Mouse (Mus musculus): ENCODE results near the gene Syk. TPM values are rescaled to one million over a fixed set of nuclear protein-coding genes. Genes with fewer than 3 reads are reported as not detected.

Gene Syk
- total and polyA plus RNA-seq, 3 experiments = 0.22 TPM; not detected in 2

DNA sequence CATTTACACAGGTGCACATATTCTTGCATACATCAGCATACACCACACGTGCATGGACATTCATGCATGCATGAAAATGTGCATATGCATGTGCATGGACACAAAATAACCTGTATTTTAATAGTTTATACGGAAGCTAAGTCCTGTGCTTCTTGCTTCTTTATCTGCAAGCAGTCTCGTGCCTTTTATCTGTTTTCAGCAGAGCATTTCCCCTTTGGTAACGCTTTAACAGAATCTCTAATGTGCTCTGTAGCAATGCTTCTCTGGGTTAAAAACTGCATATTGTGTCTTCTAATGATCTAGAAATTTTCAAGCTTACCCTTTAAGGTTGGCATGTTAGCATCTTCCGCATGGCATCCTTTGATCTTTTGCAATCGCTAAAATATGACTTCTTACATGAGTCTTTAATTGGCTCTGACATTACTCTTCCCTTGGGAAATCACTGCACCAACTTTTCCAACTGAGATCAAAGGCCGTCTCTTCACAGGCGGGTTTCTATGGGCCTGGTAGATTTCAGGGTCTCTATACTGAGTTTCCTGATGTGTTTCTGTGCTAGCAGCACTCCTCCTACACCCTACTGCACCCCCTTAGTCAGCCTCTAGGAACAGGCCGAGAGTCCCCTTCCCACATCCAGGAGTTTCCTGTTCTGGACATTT lies 30.0 kb upstream of the Syk start:
- DNase-seq (ENCODE audit: low spot score) (no peak), ATAC-seq (ENCODE audit: extremely low read depth, insufficient number of reproducible peaks, low FRiP score, poor library complexity, severe bottlenecking) (no peak)
- no peaks in the 10 kb centered on the region for H3K36me3 ChIP-seq (replicated peaks)
- H3K9me3 ChIP-seq (replicated peaks) = peaks cover 73% of the 10 kb centered on the region
- no peak for TF ChIP-seq GATA1 (IDR thresholded peaks at IDR 0.05; ENCODE audit: borderline replicate concordance, low read length)
- TF ChIP-seq CTCF (IDR thresholded peaks at IDR 0.05; ENCODE audit: low read depth, low read length) = no peak
- TF ChIP-seq POLR2AphosphoS5 (IDR thresholded peaks at IDR 0.05; ENCODE audit: insufficient replicate concordance, low read depth, low read length) = no peak
- TF ChIP-seq TAL1 (conservative IDR thresholded peaks at IDR 0.05; ENCODE audit: low read depth, low read length) = no peak
- TF ChIP-seq GATA2 (IDR thresholded peaks at IDR 0.05; ENCODE audit: borderline replicate concordance, low read depth, low read length) = no peak
- H3K4me3 ChIP-seq (ENCODE audit: low read depth, low read length) = no peak overlapping the region
- H3K27me3 ChIP-seq (ENCODE audit: insufficient read depth, low read length) = no peaks in the 10 kb centered on the region
- H3K4me1 ChIP-seq (ENCODE audit: insufficient read depth, low read depth, low read length) = no peaks in the 10 kb centered on the region

DNA sequence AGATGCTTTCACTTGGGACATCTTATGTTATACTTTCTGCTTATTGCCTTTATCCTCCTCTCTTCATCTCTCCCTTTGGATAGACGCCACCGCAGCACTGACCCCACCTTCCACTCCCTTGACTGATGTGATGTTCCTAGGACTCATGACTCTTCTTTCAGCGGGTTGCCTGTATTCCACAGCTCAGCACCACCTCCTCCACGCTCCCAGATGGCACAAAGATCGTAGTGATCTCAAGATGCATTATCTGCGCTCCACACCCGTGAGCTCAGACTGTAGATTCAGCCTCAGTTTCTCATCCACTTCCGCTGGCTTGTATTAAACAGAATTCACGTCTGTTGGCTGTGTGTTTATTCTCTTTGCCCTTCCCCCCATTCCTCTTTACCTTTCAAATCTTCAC lies 28.3 kb upstream of the Syk start:
- no peak overlapping the region for H3K4me3 ChIP-seq (ENCODE audit: low read depth, low read length)
- DNase-seq (ENCODE audit: low spot score) = no peak

DNA sequence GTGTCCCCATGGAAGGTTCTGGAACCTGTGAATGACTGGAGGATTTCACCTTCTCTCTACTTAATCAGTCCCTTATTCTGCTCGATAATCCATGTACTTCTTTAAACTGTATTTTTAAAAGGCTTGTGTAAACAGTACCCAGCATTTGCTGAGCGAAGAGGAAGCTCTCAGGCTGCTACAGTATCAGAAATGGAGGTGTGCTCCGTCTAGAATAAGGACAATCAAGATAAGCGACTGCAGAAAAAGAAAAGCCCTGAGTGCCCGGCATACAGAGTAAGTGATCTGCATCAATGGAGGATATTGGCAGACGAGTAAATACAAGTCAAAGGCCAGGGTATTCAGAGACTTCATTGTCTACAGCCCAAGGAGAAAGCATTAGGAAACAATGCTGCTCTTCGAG lies 25.6 kb upstream of the Syk start:
- H3K36me3 ChIP-seq (replicated peaks) = no peaks in the 10 kb centered on the region
- H3K4me3 ChIP-seq (ENCODE audit: low read depth, low read length) = no peak overlapping the region
- TF ChIP-seq POLR2AphosphoS5 (IDR thresholded peaks at IDR 0.05; ENCODE audit: insufficient replicate concordance, low read depth, low read length) (no peak), GATA1 (IDR thresholded peaks at IDR 0.05; ENCODE audit: borderline replicate concordance, low read length) (no peak), TAL1 (conservative IDR thresholded peaks at IDR 0.05; ENCODE audit: low read depth, low read length) (no peak), GATA2 (IDR thresholded peaks at IDR 0.05; ENCODE audit: borderline replicate concordance, low read depth, low read length) (no peak), CTCF (IDR thresholded peaks at IDR 0.05; ENCODE audit: low read depth, low read length) (no peak)
- H3K27me3 ChIP-seq (ENCODE audit: insufficient read depth, low read length) = no peaks in the 10 kb centered on the region
- DNase-seq (ENCODE audit: low spot score) (no peak), ATAC-seq (ENCODE audit: extremely low read depth, insufficient number of reproducible peaks, low FRiP score, poor library complexity, severe bottlenecking) (no peak)
- H3K4me1 ChIP-seq (ENCODE audit: insufficient read depth, low read depth, low read length) = no peaks in the 10 kb centered on the region
- peaks cover 58% of the 10 kb centered on the region for H3K9me3 ChIP-seq (replicated peaks)

More for the DNA sequence above, 28.3 kb upstream of the Syk start:
- Histone ChIP-seq H3K36me3 (replicated peaks) (no peaks in the 10 kb centered on the region), H3K9me3 (replicated peaks) (peaks cover 62% of the 10 kb centered on the region), H3K4me1 (ENCODE audit: insufficient read depth, low read depth, low read length) (no peaks in the 10 kb centered on the region), H3K27me3 (ENCODE audit: insufficient read depth, low read length) (no peaks in the 10 kb centered on the region)
- ATAC-seq (ENCODE audit: extremely low read depth, insufficient number of reproducible peaks, low FRiP score, poor library complexity, severe bottlenecking) = no peak
- TF ChIP-seq TAL1 (conservative IDR thresholded peaks at IDR 0.05; ENCODE audit: low read depth, low read length) = no peak
- TF ChIP-seq POLR2AphosphoS5 (IDR thresholded peaks at IDR 0.05; ENCODE audit: insufficient replicate concordance, low read depth, low read length) = no peak
- no peak for TF ChIP-seq CTCF (IDR thresholded peaks at IDR 0.05; ENCODE audit: low read depth, low read length)
- no peak for TF ChIP-seq GATA1 (IDR thresholded peaks at IDR 0.05; ENCODE audit: borderline replicate concordance, low read length)
- no peak for TF ChIP-seq GATA2 (IDR thresholded peaks at IDR 0.05; ENCODE audit: borderline replicate concordance, low read depth, low read length)

DNA sequence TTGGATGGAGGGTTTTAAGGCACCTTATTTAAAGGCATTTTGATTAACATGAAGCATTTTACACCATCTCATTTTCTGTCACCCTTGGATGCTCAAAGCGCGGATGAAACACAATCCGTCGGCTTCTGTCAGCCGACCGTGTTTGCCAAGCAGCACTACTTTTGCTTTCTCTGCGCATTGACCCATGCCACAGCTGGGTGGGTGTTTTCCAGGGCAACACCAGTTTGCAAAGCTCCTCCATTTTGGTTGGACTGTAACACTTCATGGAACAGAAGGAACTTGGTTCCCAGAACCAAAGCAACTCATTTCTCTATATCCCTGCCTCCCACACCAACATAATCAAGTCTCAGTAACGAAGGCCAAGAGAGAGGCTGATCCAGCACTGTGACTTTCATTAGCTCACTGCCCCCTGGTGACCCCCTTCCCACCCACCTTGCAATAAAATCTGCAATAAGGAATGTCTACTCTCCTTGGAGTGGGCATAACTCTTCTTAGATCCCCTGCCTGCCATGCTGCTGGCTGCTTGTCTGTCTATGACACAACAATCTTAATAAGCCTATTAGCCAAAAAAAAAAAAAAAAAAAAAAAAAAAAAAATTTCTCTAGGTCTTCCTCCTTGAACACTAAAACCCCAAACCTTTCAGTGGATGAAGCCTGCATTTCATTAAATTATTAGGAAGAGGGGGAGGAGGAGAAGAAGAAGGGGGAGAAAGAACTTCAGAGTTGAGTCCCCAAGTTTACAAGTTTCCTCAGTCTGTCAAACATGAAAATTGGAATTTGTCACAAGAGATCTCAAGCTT lies 21.4 kb upstream of the Syk start:
- DNase-seq (ENCODE audit: low spot score) = no peak
- TF ChIP-seq POLR2AphosphoS5 (IDR thresholded peaks at IDR 0.05; ENCODE audit: insufficient replicate concordance, low read depth, low read length) (no peak), CTCF (IDR thresholded peaks at IDR 0.05; ENCODE audit: low read depth, low read length) (no peak), TAL1 (conservative IDR thresholded peaks at IDR 0.05; ENCODE audit: low read depth, low read length) (no peak), GATA2 (IDR thresholded peaks at IDR 0.05; ENCODE audit: borderline replicate concordance, low read depth, low read length) (no peak), GATA1 (IDR thresholded peaks at IDR 0.05; ENCODE audit: borderline replicate concordance, low read length) (no peak)
- no peaks in the 10 kb centered on the region for H3K4me1 ChIP-seq (ENCODE audit: insufficient read depth, low read depth, low read length)
- ATAC-seq (ENCODE audit: extremely low read depth, insufficient number of reproducible peaks, low FRiP score, poor library complexity, severe bottlenecking) = no peak
- H3K9me3 ChIP-seq (replicated peaks) = peaks cover 69% of the 10 kb centered on the region
- H3K27me3 ChIP-seq (ENCODE audit: insufficient read depth, low read length) = no peaks in the 10 kb centered on the region
- no peaks in the 10 kb centered on the region for H3K36me3 ChIP-seq (replicated peaks)
- H3K4me3 ChIP-seq (ENCODE audit: low read depth, low read length) = no peak overlapping the region

DNA sequence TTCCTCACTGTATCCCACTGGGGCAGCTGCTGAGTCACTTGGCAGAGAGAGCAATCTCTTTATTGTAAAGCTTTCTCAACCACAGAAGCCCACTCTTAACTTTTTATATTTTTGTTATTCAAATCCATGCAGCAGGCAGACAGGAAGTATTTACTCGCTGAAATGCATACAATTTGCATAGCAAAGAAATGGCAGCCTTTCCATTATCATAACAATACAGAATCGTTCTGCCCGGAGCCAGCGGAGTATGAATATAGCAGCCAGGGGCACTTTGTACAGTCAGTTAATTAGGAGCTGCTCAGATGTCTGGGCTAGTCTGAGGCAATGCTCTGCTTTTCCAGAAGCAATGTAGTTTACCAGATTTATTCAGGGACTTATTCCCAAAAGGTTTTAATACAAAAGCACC lies 20.8 kb upstream of the Syk start:
- Histone ChIP-seq H3K36me3 (replicated peaks) (no peaks in the 10 kb centered on the region), H3K9me3 (replicated peaks) (peaks cover 71% of the 10 kb centered on the region), H3K4me3 (ENCODE audit: low read depth, low read length) (no peak overlapping the region), H3K27me3 (ENCODE audit: insufficient read depth, low read length) (no peaks in the 10 kb centered on the region), H3K4me1 (ENCODE audit: insufficient read depth, low read depth, low read length) (no peaks in the 10 kb centered on the region)
- TF ChIP-seq CTCF (IDR thresholded peaks at IDR 0.05; ENCODE audit: low read depth, low read length) = no peak
- TF ChIP-seq TAL1 (conservative IDR thresholded peaks at IDR 0.05; ENCODE audit: low read depth, low read length) = no peak
- TF ChIP-seq GATA1 (IDR thresholded peaks at IDR 0.05; ENCODE audit: borderline replicate concordance, low read length) = no peak
- TF ChIP-seq POLR2AphosphoS5 (IDR thresholded peaks at IDR 0.05; ENCODE audit: insufficient replicate concordance, low read depth, low read length) = no peak
- TF ChIP-seq GATA2 (IDR thresholded peaks at IDR 0.05; ENCODE audit: borderline replicate concordance, low read depth, low read length) = no peak
- no peak for DNase-seq (ENCODE audit: low spot score)
- ATAC-seq (ENCODE audit: extremely low read depth, insufficient number of reproducible peaks, low FRiP score, poor library complexity, severe bottlenecking) = no peak

DNA sequence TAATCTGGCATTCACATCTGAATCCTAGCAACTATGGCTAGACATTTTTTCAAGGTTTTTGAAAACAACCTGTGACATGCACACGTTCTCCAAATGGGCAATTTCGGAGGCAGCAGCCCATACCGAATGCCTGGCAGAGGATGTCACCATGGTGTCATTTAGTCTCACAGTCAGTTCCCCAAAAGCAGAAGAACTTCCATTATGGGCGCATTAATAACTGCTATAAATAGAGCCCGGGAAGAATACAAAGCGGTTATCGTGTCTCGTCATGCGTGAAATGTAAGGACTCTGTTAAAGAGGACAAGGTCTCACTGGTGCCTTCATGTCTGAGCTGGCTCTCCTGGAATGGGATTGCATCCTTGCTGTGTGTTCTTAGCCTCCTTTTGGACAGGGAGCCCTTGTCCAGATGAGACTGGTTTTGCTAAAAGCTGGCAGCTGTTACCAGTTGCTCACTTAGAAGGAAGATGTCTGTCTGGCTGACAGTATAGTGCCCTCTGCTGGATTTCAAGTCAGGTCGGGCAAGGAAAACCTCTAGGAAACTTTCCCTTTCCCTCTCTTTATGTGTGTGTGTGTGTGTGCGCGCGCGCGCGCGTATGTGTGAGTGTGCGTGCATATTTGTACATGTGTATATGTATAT lies 17.8 kb upstream of the Syk start:
- Histone ChIP-seq H3K27me3 (ENCODE audit: insufficient read depth, low read length) (no peaks in the 10 kb centered on the region), H3K4me1 (ENCODE audit: insufficient read depth, low read depth, low read length) (no peaks in the 10 kb centered on the region), H3K4me3 (ENCODE audit: low read depth, low read length) (no peak overlapping the region), H3K36me3 (replicated peaks) (no peaks in the 10 kb centered on the region), H3K9me3 (replicated peaks) (peaks cover 79% of the 10 kb centered on the region)
- DNase-seq (ENCODE audit: low spot score) (no peak), ATAC-seq (ENCODE audit: extremely low read depth, insufficient number of reproducible peaks, low FRiP score, poor library complexity, severe bottlenecking) (no peak)
- TF ChIP-seq GATA1 (IDR thresholded peaks at IDR 0.05; ENCODE audit: borderline replicate concordance, low read length) (no peak), POLR2AphosphoS5 (IDR thresholded peaks at IDR 0.05; ENCODE audit: insufficient replicate concordance, low read depth, low read length) (no peak), CTCF (IDR thresholded peaks at IDR 0.05; ENCODE audit: low read depth, low read length) (no peak), GATA2 (IDR thresholded peaks at IDR 0.05; ENCODE audit: borderline replicate concordance, low read depth, low read length) (no peak), TAL1 (conservative IDR thresholded peaks at IDR 0.05; ENCODE audit: low read depth, low read length) (no peak)
